Mouse (Mus musculus): ENCODE measurements at regions not wholly inside any gene's neighbourhood (a gene's known extent, or its start where the extent isn't known, plus 50 kb on each side); places are given as distances from the start of the nearest gene placed in this dataset.

DNA sequence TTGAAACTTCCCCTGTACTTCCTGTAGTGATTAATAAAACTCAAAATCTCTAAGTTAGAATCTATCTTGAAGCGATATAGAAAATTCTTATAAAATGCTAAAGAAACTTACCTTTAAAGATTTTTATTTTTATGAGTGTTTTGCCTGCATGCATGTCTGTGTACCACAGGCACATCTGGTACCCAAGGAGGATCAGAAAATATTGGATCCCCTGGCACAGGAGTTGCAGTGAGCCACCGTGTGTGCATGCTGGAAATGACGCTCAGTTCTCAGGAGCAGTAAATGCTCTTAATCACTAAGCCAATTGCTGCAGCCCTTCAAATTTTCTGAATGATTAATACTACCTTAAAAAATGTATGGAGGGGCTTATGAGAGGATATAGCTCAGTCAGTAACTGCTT is 142.8 kb upstream of the 4931417E11Rik start:
- Histone ChIP-seq H3K27ac (ENCODE audit: low read depth, low read length) (no peak overlapping the region), H3K4me1 (ENCODE audit: control insufficient read depth, insufficient read depth, low read length) (no peaks in the 10 kb centered on the region), H3K27me3 (ENCODE audit: control insufficient read depth, insufficient read depth, low read length) (no peaks in the 10 kb centered on the region), H3K9ac (ENCODE audit: low read length) (no peak overlapping the region), H3K4me2 (no peak overlapping the region), H3K9me3 (ENCODE audit: control insufficient read depth, low read length) (no peaks in the 10 kb centered on the region), H3K4me3 (ENCODE audit: low read depth, low read length) (no peak overlapping the region), H3K36me3 (ENCODE audit: control insufficient read depth, insufficient read depth, low read length) (no peaks in the 10 kb centered on the region)
- ATAC-seq (ENCODE audit: low FRiP score) (no peak), DNase-seq (ENCODE audit: low spot score, missing footprints) (no peak)
- WGBS: 60% methylated on average over 3 of the region's 3 CpGs

- ATAC-seq (ENCODE audit: low FRiP score): no peak
- 75% methylated on average over 6 of the region's 6 CpGs for WGBS
Measured at GRCm38 (mm10) chr6:73611839-73612238, 142.4 kb upstream of the 4931417E11Rik start.

GRCm38 (mm10) chr6:73610048-73610624 is 140.7 kb upstream of the 4931417E11Rik start:
- no peak for DNase-seq (ENCODE audit: low spot score, missing footprints)

More at GRCm38 (mm10) chr6:73611839-73612238, 142.4 kb upstream of the 4931417E11Rik start:
- Histone ChIP-seq H3K4me1 (ENCODE audit: control insufficient read depth, insufficient read depth, low read length) (no peaks in the 10 kb centered on the region), H3K27ac (ENCODE audit: low read depth, low read length) (no peak overlapping the region), H3K4me2 (no peak overlapping the region), H3K36me3 (ENCODE audit: control insufficient read depth, insufficient read depth, low read length) (no peaks in the 10 kb centered on the region), H3K4me3 (ENCODE audit: low read depth, low read length) (no peak overlapping the region), H3K9me3 (ENCODE audit: control insufficient read depth, low read length) (no peaks in the 10 kb centered on the region), H3K9ac (ENCODE audit: low read length) (no peak overlapping the region), H3K27me3 (ENCODE audit: control insufficient read depth, insufficient read depth, low read length) (no peaks in the 10 kb centered on the region)
- DNase-seq (ENCODE audit: low spot score, missing footprints): no peak

DNA sequence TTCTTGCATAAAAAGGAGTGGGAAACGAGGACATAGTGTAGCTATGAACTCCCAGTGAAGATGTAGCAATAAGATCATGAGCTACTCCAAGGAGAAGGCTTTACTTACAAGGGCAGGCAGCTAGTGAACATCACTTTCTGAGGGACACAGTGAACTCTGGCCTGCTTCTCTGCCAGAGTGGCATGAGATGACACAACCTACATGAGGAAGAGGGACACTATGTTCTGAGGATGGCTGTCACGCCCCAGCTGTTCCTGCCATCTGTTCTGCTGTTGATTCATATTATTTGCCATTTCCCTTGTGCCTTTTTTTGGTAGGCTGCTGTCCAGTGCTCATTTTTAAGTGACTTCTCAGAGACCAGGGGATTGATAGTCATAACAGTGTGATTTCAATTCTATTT is 118.2 kb upstream of the 4931417E11Rik start:
- H3K4me2 ChIP-seq: no peak overlapping the region
- 71% methylated on average over 2 of the region's 2 CpGs for WGBS
- H3K27me3 ChIP-seq (ENCODE audit: control insufficient read depth, insufficient read depth, low read length): no peaks in the 10 kb centered on the region
- no peaks in the 10 kb centered on the region for H3K36me3 ChIP-seq (ENCODE audit: control insufficient read depth, insufficient read depth, low read length)
- no peak overlapping the region for H3K4me3 ChIP-seq (ENCODE audit: low read depth, low read length)
- H3K27ac ChIP-seq (ENCODE audit: low read depth, low read length): no peak overlapping the region
- no peak for DNase-seq (ENCODE audit: low spot score, missing footprints)
- no peak overlapping the region for H3K9ac ChIP-seq (ENCODE audit: low read length)
- H3K4me1 ChIP-seq (ENCODE audit: control insufficient read depth, insufficient read depth, low read length): no peaks in the 10 kb centered on the region
- H3K9me3 ChIP-seq (ENCODE audit: control insufficient read depth, low read length): no peaks in the 10 kb centered on the region
- no peak for ATAC-seq (ENCODE audit: low FRiP score)

More at GRCm38 (mm10) chr6:73610048-73610624, 140.7 kb upstream of the 4931417E11Rik start:
- ATAC-seq (ENCODE audit: low FRiP score): no peak
- H3K27ac ChIP-seq (ENCODE audit: low read depth, low read length): no peak overlapping the region
- H3K27me3 ChIP-seq (ENCODE audit: control insufficient read depth, insufficient read depth, low read length): no peaks in the 10 kb centered on the region
- H3K36me3 ChIP-seq (ENCODE audit: control insufficient read depth, insufficient read depth, low read length): no peaks in the 10 kb centered on the region
- 74% methylated on average over 2 of the region's 2 CpGs for WGBS
- H3K4me1 ChIP-seq (ENCODE audit: control insufficient read depth, insufficient read depth, low read length): no peaks in the 10 kb centered on the region
- no peak overlapping the region for H3K4me3 ChIP-seq (ENCODE audit: low read depth, low read length)
- H3K9ac ChIP-seq (ENCODE audit: low read length): no peak overlapping the region
- no peaks in the 10 kb centered on the region for H3K9me3 ChIP-seq (ENCODE audit: control insufficient read depth, low read length)
- H3K4me2 ChIP-seq: no peak overlapping the region

DNA sequence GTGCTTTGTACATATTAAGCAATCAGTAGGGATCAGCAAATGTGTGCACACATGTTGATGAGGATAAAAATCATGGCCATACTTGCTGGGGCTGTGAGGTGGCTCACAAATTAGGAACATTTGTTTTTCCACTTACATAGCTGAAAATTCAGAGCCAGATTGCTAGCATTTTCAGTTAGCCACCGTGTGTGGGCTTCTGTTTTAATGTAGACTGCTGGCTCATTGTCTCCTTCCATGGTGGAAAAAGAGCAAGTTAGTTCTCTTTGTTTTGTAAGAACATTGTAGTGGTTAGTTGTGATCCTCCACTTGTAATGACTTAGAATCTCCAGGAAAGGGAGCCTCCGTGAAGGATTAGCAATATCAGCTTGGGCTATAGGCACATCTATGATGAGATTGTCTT is 107.2 kb upstream of the 4931417E11Rik start:
- Histone ChIP-seq H3K36me3 (ENCODE audit: control insufficient read depth, insufficient read depth, low read length) (no peaks in the 10 kb centered on the region), H3K27me3 (ENCODE audit: control insufficient read depth, insufficient read depth, low read length) (no peaks in the 10 kb centered on the region), H3K4me2 (no peak overlapping the region), H3K9me3 (ENCODE audit: control insufficient read depth, low read length) (no peaks in the 10 kb centered on the region), H3K4me3 (ENCODE audit: low read depth, low read length) (no peak overlapping the region), H3K9ac (ENCODE audit: low read length) (no peak overlapping the region), H3K4me1 (ENCODE audit: control insufficient read depth, insufficient read depth, low read length) (no peaks in the 10 kb centered on the region), H3K27ac (ENCODE audit: low read depth, low read length) (no peak overlapping the region)
- 68% methylated on average over 2 of the region's 2 CpGs for WGBS
- DNase-seq (ENCODE audit: low spot score, missing footprints) (no peak), ATAC-seq (ENCODE audit: low FRiP score) (no peak)

DNA sequence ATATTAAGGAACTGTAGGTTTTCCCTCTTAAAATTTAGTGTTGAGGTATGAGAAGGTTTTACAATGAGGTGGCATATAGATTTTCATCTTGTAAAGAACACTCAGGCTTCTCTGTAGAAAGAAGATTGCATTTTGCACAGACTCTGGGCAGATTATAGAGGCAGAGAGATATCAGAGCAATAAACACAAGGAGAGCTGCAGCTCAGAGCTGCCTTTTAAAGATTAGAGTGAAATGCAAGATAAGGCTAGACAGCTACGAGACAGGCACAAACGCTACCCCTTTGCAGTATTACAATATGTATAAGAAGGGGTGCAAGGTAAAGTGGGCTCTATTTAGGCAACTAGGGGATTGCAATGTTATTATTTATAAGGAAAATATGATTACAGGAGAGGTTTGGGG is 90.5 kb upstream of the 4931417E11Rik start:
- no peaks in the 10 kb centered on the region for H3K27me3 ChIP-seq (ENCODE audit: control insufficient read depth, insufficient read depth, low read length)
- WGBS: 90% methylated on average over 2 of the region's 2 CpGs
- no peaks in the 10 kb centered on the region for H3K9me3 ChIP-seq (ENCODE audit: control insufficient read depth, low read length)
- no peak overlapping the region for H3K4me2 ChIP-seq
- H3K9ac ChIP-seq (ENCODE audit: low read length): no peak overlapping the region
- no peaks in the 10 kb centered on the region for H3K36me3 ChIP-seq (ENCODE audit: control insufficient read depth, insufficient read depth, low read length)
- DNase-seq (ENCODE audit: low spot score, missing footprints): no peak
- H3K4me3 ChIP-seq (ENCODE audit: low read depth, low read length): no peak overlapping the region
- no peak for ATAC-seq (ENCODE audit: low FRiP score)
- no peaks in the 10 kb centered on the region for H3K4me1 ChIP-seq (ENCODE audit: control insufficient read depth, insufficient read depth, low read length)
- H3K27ac ChIP-seq (ENCODE audit: low read depth, low read length): no peak overlapping the region

DNA sequence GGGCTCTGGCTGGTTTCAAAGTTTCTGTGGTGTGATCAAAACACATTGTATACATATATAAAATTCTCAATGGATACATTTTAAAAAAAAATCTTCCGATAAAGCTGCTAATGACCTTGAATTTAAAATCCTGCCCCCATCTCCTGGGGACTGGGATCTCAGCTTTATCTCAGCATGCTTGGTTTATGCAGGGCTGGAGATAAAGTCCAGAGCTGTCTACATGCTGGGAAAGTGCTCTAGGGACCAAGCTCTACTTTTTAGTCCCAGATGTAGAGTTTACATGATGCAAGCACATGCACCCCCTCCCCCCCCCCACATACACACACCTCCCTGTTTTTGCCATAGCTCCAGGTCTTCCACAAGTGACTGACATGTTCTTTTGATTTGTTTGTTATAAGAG is 61.1 kb upstream of the 4931417E11Rik start:
- no peak overlapping the region for H3K4me3 ChIP-seq (ENCODE audit: low read depth, low read length)
- no peak overlapping the region for H3K4me2 ChIP-seq
- no peak overlapping the region for H3K9ac ChIP-seq (ENCODE audit: low read length)
- no peak for ATAC-seq (ENCODE audit: low FRiP score)
- no peaks in the 10 kb centered on the region for H3K4me1 ChIP-seq (ENCODE audit: control insufficient read depth, insufficient read depth, low read length)
- H3K27me3 ChIP-seq (ENCODE audit: control insufficient read depth, insufficient read depth, low read length): no peaks in the 10 kb centered on the region
- DNase-seq (ENCODE audit: low spot score, missing footprints): no peak
- no peak overlapping the region for H3K27ac ChIP-seq (ENCODE audit: low read depth, low read length)
- H3K36me3 ChIP-seq (ENCODE audit: control insufficient read depth, insufficient read depth, low read length): no peaks in the 10 kb centered on the region
- no peaks in the 10 kb centered on the region for H3K9me3 ChIP-seq (ENCODE audit: control insufficient read depth, low read length)
- 98% methylated on average over 1 of the region's 1 CpGs for WGBS

DNA sequence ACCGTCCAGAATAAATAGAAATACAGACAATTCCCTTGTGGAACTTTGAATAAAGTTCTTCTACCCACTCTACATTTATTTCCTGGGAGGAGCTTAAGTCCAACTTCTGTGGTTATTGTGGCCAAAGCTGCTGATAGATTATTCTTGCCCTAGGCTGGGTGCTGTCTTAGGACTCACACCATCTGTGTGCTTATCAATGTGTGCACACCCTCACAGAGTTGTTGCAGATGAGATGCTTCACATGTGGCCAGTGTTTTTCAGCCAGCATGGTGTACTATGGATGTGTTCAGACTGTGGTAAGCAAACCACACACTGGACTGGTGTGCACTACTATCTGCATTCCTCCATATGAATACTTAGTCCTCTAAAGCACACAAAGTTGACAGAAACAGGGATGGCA is 60.6 kb upstream of the 4931417E11Rik start:
- Histone ChIP-seq H3K4me1 (ENCODE audit: control insufficient read depth, insufficient read depth, low read length) (no peaks in the 10 kb centered on the region), H3K36me3 (ENCODE audit: control insufficient read depth, insufficient read depth, low read length) (no peaks in the 10 kb centered on the region), H3K4me3 (ENCODE audit: low read depth, low read length) (no peak overlapping the region), H3K9ac (ENCODE audit: low read length) (no peak overlapping the region), H3K9me3 (ENCODE audit: control insufficient read depth, low read length) (no peaks in the 10 kb centered on the region), H3K4me2 (no peak overlapping the region), H3K27ac (ENCODE audit: low read depth, low read length) (no peak overlapping the region), H3K27me3 (ENCODE audit: control insufficient read depth, insufficient read depth, low read length) (no peaks in the 10 kb centered on the region)
- WGBS: 96% methylated on average over 1 of the region's 1 CpGs
- no peak for DNase-seq (ENCODE audit: low spot score, missing footprints)
- ATAC-seq (ENCODE audit: low FRiP score): no peak

DNA sequence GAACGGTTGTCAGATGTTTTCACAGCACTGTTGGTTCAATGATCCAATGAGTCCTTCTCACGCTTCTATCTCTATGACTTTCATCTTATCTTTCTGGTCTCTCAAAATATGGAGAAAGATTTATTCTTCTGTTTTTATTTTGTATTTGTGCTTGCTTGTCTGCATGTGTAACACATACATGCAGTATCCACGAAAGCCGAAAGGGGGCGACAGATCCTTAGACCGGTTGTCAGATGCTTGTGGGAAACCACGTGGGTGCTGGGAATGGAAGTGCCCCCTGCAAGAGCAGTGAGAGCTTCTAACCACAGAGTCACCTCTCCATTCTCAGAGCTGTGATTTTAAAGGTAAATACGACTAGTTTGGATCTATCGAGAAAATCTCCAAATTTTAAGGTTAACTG is 54.2 kb upstream of the 4931417E11Rik start:
- Histone ChIP-seq H3K9ac (ENCODE audit: low read length) (no peak overlapping the region), H3K27me3 (ENCODE audit: control insufficient read depth, insufficient read depth, low read length) (no peaks in the 10 kb centered on the region), H3K27ac (ENCODE audit: low read depth, low read length) (no peak overlapping the region), H3K9me3 (ENCODE audit: control insufficient read depth, low read length) (no peaks in the 10 kb centered on the region), H3K36me3 (ENCODE audit: control insufficient read depth, insufficient read depth, low read length) (no peaks in the 10 kb centered on the region), H3K4me1 (ENCODE audit: control insufficient read depth, insufficient read depth, low read length) (no peaks in the 10 kb centered on the region), H3K4me3 (ENCODE audit: low read depth, low read length) (no peak overlapping the region), H3K4me2 (no peak overlapping the region)
- no peak for DNase-seq (ENCODE audit: low spot score, missing footprints)
- 68% methylated on average over 9 of the region's 9 CpGs for WGBS
- no peak for ATAC-seq (ENCODE audit: low FRiP score)

All from midbrain, embryonic 11.5 days (tissue).